ENCODE assay signal across 9 mouse cellular contexts in genomic region chr5:123618558-123618957, GRCm38 (mm10). TPM values are rescaled to one million over a fixed set of nuclear protein-coding genes. Genes with fewer than 3 reads are reported as not detected.
A peak's percentile ranks its signal among the peaks of the same experiment; 100 is the strongest.
DNase-seq lines count a peak whose midpoint lies in the region; ATAC-seq and TF ChIP-seq lines count a peak whose summit lies in the region.
"Had no signal": no experiment of that assay in that cellular context is flagged by ENCODE, and none has a peak within 500 bp of the region (broad histone marks: within the 10 kb centered on the region; RNA-seq: fewer than 3 reads in every experiment).

No protein-coding gene starts in this region.

- 0 out of 2 replicates have a peak, but pooled peaks cover 1% of the 10 kb centered on the region for H3K79me2 ChIP-seq in heart, adult 2 months (replicated peaks; ENCODE audit: control insufficient read depth, insufficient read depth, low read length)

- no peaks in the 10 kb centered on the region for H3K9me3 ChIP-seq in midbrain, embryonic 14.5 days (ENCODE audit: control insufficient read depth, low read length)
- no peaks in the 10 kb centered on the region for H3K9me3 ChIP-seq in midbrain, embryonic 16.5 days (replicated peaks; ENCODE audit: control insufficient read depth, low read length, poor library complexity, severe bottlenecking)
- H3K9me3 ChIP-seq: megakaryocyte, embryonic 14.5 days had no signal

- intact Hi-C loops in heart, adult 2 months (cut with DNase I) = no loop called here
- intact Hi-C loops in heart, postnatal 25 days (cut with DNase I) = no loop called here

- H3K4me2 ChIP-seq in midbrain, embryonic 14.5 days (ENCODE audit: low read length) = no peak overlapping the region
- no peak overlapping the region for H3K4me2 ChIP-seq in midbrain, embryonic 16.5 days (ENCODE audit: low read length)

- H3K27ac ChIP-seq in heart, adult 2 months = no peak overlapping the region
- no peak overlapping the region for H3K27ac ChIP-seq in midbrain, embryonic 14.5 days (replicated peaks; ENCODE audit: low read depth, low read length)
- H3K27ac ChIP-seq in midbrain, embryonic 16.5 days (ENCODE audit: low read length) = no peak overlapping the region

- H3K4me1 ChIP-seq in heart, adult 2 months (ENCODE audit: control insufficient read depth, insufficient read depth, low read length) = no peaks in the 10 kb centered on the region
- no peaks in the 10 kb centered on the region for H3K4me1 ChIP-seq in midbrain, embryonic 14.5 days (ENCODE audit: control insufficient read depth, insufficient read depth, low read length)
- H3K4me1 ChIP-seq in midbrain, embryonic 16.5 days (ENCODE audit: control insufficient read depth, insufficient read depth, low read length) = no peaks in the 10 kb centered on the region

- peak; percentile 76 for TF ChIP-seq CTCF in heart, adult 2 months (IDR thresholded peaks at IDR 0.05)

- TF ChIP-seq EP300 in heart, adult 2 months (IDR thresholded peaks at IDR 0.05; ENCODE audit: insufficient read depth, low read depth, low read length) = no peak

- no peak for TF ChIP-seq POLR2A in heart, adult 2 months (IDR thresholded peaks at IDR 0.05; ENCODE audit: insufficient read depth, low read depth, low read length)

- no peak overlapping the region for H3K4me3 ChIP-seq in heart, adult 2 months
- H3K4me3 ChIP-seq in midbrain, embryonic 14.5 days (replicated peaks; ENCODE audit: low read depth, low read length) = no peak overlapping the region
- no peak overlapping the region for H3K4me3 ChIP-seq in midbrain, embryonic 16.5 days (ENCODE audit: low read depth, low read length)
- H3K4me3 ChIP-seq: megakaryocyte, embryonic 14.5 days had no signal

- peaks cover 2% of the 10 kb centered on the region; the same call in 1 of the 2 replicates for H3K36me3 ChIP-seq in heart, adult 2 months (ENCODE audit: control insufficient read depth, insufficient read depth, low read length)
- H3K36me3 ChIP-seq in midbrain, embryonic 14.5 days (ENCODE audit: control insufficient read depth, insufficient read depth, low read length) = peaks cover 83% of the 10 kb centered on the region
- peaks cover 39% of the 10 kb centered on the region for H3K36me3 ChIP-seq in midbrain, embryonic 16.5 days (ENCODE audit: control insufficient read depth, insufficient read depth, low read length)

- 82% methylated on average over 2 of the region's 2 CpGs for WGBS in heart, adult 2 months
- 79% methylated on average over 2 of the region's 2 CpGs for WGBS in midbrain, embryonic 14.5 days
- 64% methylated on average over 2 of the region's 2 CpGs for WGBS in midbrain, embryonic 16.5 days

- ATAC-seq in midbrain, embryonic 14.5 days (ENCODE audit: low FRiP score, low TSS enrichment) = no peak
- ATAC-seq in midbrain, embryonic 16.5 days = no peak

- no peak for DNase-seq in heart, adult 2 months
- no peak for DNase-seq in heart, postnatal 25 days (ENCODE audit: low spot score)
- DNase-seq in midbrain, embryonic 14.5 days = peak; percentile 36
- peak; percentile 35 for DNase-seq in c-Kit-positive CD71-negative TER-119-negative erythroid progenitor cells, embryonic 14.5 days (ENCODE audit: low read depth)
- peak; percentile 54 for DNase-seq in retina, postnatal 1 day
- no peak for DNase-seq in frontal cortex, postnatal 10 days (ENCODE audit: low spot score in 2 of 2)
- no peak for DNase-seq in spleen, postnatal 36 days (ENCODE audit: low spot score in 2 of 2)

- H3K9ac ChIP-seq in heart, adult 2 months (ENCODE audit: low read depth, low read length) = no peak overlapping the region
- H3K9ac ChIP-seq in midbrain, embryonic 14.5 days (replicated peaks; ENCODE audit: low read length) = no peak overlapping the region
- H3K9ac ChIP-seq in midbrain, embryonic 16.5 days (ENCODE audit: low read depth, low read length) = no peak overlapping the region

- H3K27me3 ChIP-seq in heart, adult 2 months (ENCODE audit: control insufficient read depth, insufficient read depth, low read length) = no peaks in the 10 kb centered on the region
- no peaks in the 10 kb centered on the region for H3K27me3 ChIP-seq in midbrain, embryonic 14.5 days (ENCODE audit: control insufficient read depth, insufficient read depth, low read length)
- no peaks in the 10 kb centered on the region for H3K27me3 ChIP-seq in midbrain, embryonic 16.5 days (ENCODE audit: control insufficient read depth, insufficient read depth, low read depth, low read length)
- H3K27me3 ChIP-seq: megakaryocyte, embryonic 14.5 days had no signal

RNA-seq across cellular contexts. Expression of gene Vps33a, which starts 45.7 kb away (rescaled TPM):
- 10 to 100 TPM; 26.2 to 32.1 TPM for total RNA-seq in heart, adult 2 months (2021)
- polyA plus RNA-seq in heart, adult 2 months (2012; rRNA removed) = 13.0 and 19.9 TPM in 2 replicates
- total RNA-seq in heart, postnatal 25 days (2021) = 10 to 100 TPM; 24.8 to 34.0 TPM
- 41.9 and 54.9 TPM in 2 replicates for polyA plus RNA-seq in midbrain, embryonic 14.5 days (2014; fragmentation: Nextera tagmentation; extraction: Ambion mirVana)
- polyA plus RNA-seq in midbrain, embryonic 16.5 days (2015; fragmentation: Nextera tagmentation; extraction: Ambion mirVana) = 44.7 and 44.8 TPM in 2 replicates

Comparison
In these comparisons a context has a peak if more than half of its experiments do, and no peak if none do; other contexts are left out.
1. DNase-seq: peak in midbrain, embryonic 14.5 days (single experiment), c-Kit-positive CD71-negative TER-119-negative erythroid progenitor cells, embryonic 14.5 days (single experiment) and retina, postnatal 1 day (single experiment); none in heart, adult 2 months (0 of 2), heart, postnatal 25 days (single experiment), frontal cortex, postnatal 10 days (0 of 2) and spleen, postnatal 36 days (0 of 2).